Mouse (Mus musculus) midbrain, embryonic 14.5 days (tissue): ENCODE data around the gene Rnf186. TPM values are rescaled to one million over a fixed set of nuclear protein-coding genes. Genes with fewer than 3 reads are reported as not detected.
A peak's percentile ranks its signal among the peaks of the same experiment; 100 is the strongest.

Source experiments
- ATAC-seq: fragments of 200-750 bp; cut with Nextera tagmentation; 2 replicates; pipeline ENCODE4 v1.8.0; 2017; ENCODE audit warnings: moderate number of reproducible peaks, moderate library complexity; ENCODE audit not compliant: low FRiP score, low TSS enrichment
- DNase-seq: peaks from one replicate; pipeline ENCODE4 v3.0.0-alpha.2; 2015
- H3K27ac ChIP-seq: fragments of 300-500 bp; sonication (generic); replicated peaks from 2 replicates; pipeline ENCODE4 v1.5.1; 2014; ENCODE audit warnings: mild to moderate bottlenecking, low read depth, low read length, moderate library complexity
- H3K27me3 ChIP-seq: fragments of 300-500 bp; sonication (generic); 2 replicates; pipeline ENCODE4 v1.6.1; 2014; ENCODE audit warnings: low read length, control low read depth, mixed read lengths; ENCODE audit not compliant: control insufficient read depth, insufficient read depth
- H3K36me3 ChIP-seq: fragments of 300-500 bp; sonication (generic); 2 replicates; pipeline ENCODE4 v1.6.1; 2014; ENCODE audit warnings: low read length, control low read depth; ENCODE audit not compliant: control insufficient read depth, insufficient read depth
- H3K4me1 ChIP-seq: fragments of 300-500 bp; sonication (generic); 2 replicates; pipeline ENCODE4 v1.6.1; 2014; ENCODE audit warnings: mild to moderate bottlenecking, antibody characterized with exemption, low read length, control low read depth; ENCODE audit not compliant: control insufficient read depth, insufficient read depth
- H3K4me2 ChIP-seq: fragments of 300-500 bp; sonication (generic); 2 replicates; pipeline ENCODE4 v1.6.1; 2014; ENCODE audit warnings: mild to moderate bottlenecking, low read length, moderate library complexity
- H3K4me3 ChIP-seq: fragments of 300-500 bp; sonication (generic); replicated peaks from 2 replicates; pipeline ENCODE4 v1.5.1; 2014; ENCODE audit warnings: low read depth, low read length
- H3K9ac ChIP-seq: fragments of 300-500 bp; sonication (generic); replicated peaks from 2 replicates; pipeline ENCODE4 v1.6.1; 2014; ENCODE audit warnings: mild to moderate bottlenecking, low read length, moderate library complexity
- H3K9me3 ChIP-seq: fragments of 300-500 bp; sonication (generic); 2 replicates; pipeline ENCODE4 v1.6.1; 2016; ENCODE audit warnings: low read length, control low read depth, mixed read lengths; ENCODE audit not compliant: control insufficient read depth
- WGBS: fragments of 180-500 bp; shearing (Covaris S2); extraction: QIAGEN DNeasy Blood & Tissue Kit; methylation state at CpG from one replicate; pipeline ENCODE4 v1.1.7; 2014; 5-methylcytosine and 5-hydroxymethylcytosine counted together
- polyA plus RNA-seq: library from polyadenylated mRNA; unstranded; fragments of >200 nt; fragmentation: Nextera tagmentation; extraction: Ambion mirVana; gene quantifications from 2 replicates; pipeline ENCODE4 v1.2.1, GENCODE M21; 2014

The Rnf186 gene
- polyA plus RNA-seq, 1 experiment from 2014 or later, result not detected

GRCm38 (mm10) chr4:138996410-138996809 is 29.5 kb downstream of the Rnf186 start:
- 76% methylated on average over 5 of the region's 5 CpGs for WGBS
- no peaks in the 10 kb centered on the region for H3K36me3 ChIP-seq
- no peaks in the 10 kb centered on the region for H3K27me3 ChIP-seq
- no peak overlapping the region for H3K4me3 ChIP-seq
- no peak overlapping the region for H3K9ac ChIP-seq
- DNase-seq (no peak), ATAC-seq (no peak)
- no peaks in the 10 kb centered on the region for H3K9me3 ChIP-seq
- H3K27ac ChIP-seq, result no peak overlapping the region
- no peak overlapping the region for H3K4me2 ChIP-seq
- no peaks in the 10 kb centered on the region for H3K4me1 ChIP-seq

GRCm38 (mm10) chr4:138997121-138997520 is 30.2 kb downstream of the Rnf186 start:
- 85% methylated on average over 4 of the region's 4 CpGs for WGBS
- Histone ChIP-seq H3K27ac (no peak overlapping the region), H3K4me2 (no peak overlapping the region), H3K9me3 (no peaks in the 10 kb centered on the region), H3K4me3 (no peak overlapping the region), H3K9ac (no peak overlapping the region), H3K36me3 (no peaks in the 10 kb centered on the region), H3K4me1 (no peaks in the 10 kb centered on the region), H3K27me3 (no peaks in the 10 kb centered on the region)
- DNase-seq, result no peak
- no peak for ATAC-seq

GRCm38 (mm10) chr4:138998611-138999010 is 31.7 kb downstream of the Rnf186 start:
- Histone ChIP-seq H3K36me3 (no peaks in the 10 kb centered on the region), H3K4me1 (no peaks in the 10 kb centered on the region), H3K4me3 (no peak overlapping the region), H3K9ac (no peak overlapping the region), H3K9me3 (no peaks in the 10 kb centered on the region), H3K4me2 (no peak overlapping the region), H3K27me3 (no peaks in the 10 kb centered on the region), H3K27ac (no peak overlapping the region)
- ATAC-seq, result no peak
- WGBS, result 89% methylated on average over 11 of the region's 11 CpGs
- no peak for DNase-seq

GRCm38 (mm10) chr4:139001026-139001425 is 34.1 kb downstream of the Rnf186 start:
- H3K9me3 ChIP-seq, result no peaks in the 10 kb centered on the region
- no peaks in the 10 kb centered on the region for H3K27me3 ChIP-seq
- H3K9ac ChIP-seq, result no peak overlapping the region
- DNase-seq (no peak), ATAC-seq (no peak)
- H3K4me2 ChIP-seq, result no peak overlapping the region
- WGBS, result 53% methylated on average over 2 of the region's 2 CpGs
- no peak overlapping the region for H3K27ac ChIP-seq
- H3K4me3 ChIP-seq, result no peak overlapping the region
- H3K36me3 ChIP-seq, result no peaks in the 10 kb centered on the region
- H3K4me1 ChIP-seq, result no peaks in the 10 kb centered on the region

- Histone ChIP-seq H3K27me3 (no peaks in the 10 kb centered on the region), H3K36me3 (no peaks in the 10 kb centered on the region), H3K9ac (no peak overlapping the region), H3K9me3 (no peaks in the 10 kb centered on the region), H3K27ac (no peak overlapping the region), H3K4me3 (no peak overlapping the region), H3K4me2 (no peak overlapping the region), H3K4me1 (no peaks in the 10 kb centered on the region)
- DNase-seq (peak; percentile 17), ATAC-seq (no peak)
- 30% methylated on average over 6 of the region's 6 CpGs for WGBS
These were observed 34.5 kb downstream of the Rnf186 start for GRCm38 (mm10) chr4:139001433-139001832.

GRCm38 (mm10) chr4:139004067-139004466 is 37.2 kb downstream of the Rnf186 start:
- no peak overlapping the region for H3K4me3 ChIP-seq
- no peak overlapping the region for H3K4me2 ChIP-seq
- no peak overlapping the region for H3K27ac ChIP-seq
- no peak overlapping the region for H3K9ac ChIP-seq
- 69% methylated on average over 8 of the region's 8 CpGs for WGBS
- H3K9me3 ChIP-seq, result no peaks in the 10 kb centered on the region
- no peaks in the 10 kb centered on the region for H3K36me3 ChIP-seq
- DNase-seq (no peak), ATAC-seq (no peak)
- H3K27me3 ChIP-seq, result no peaks in the 10 kb centered on the region
- no peaks in the 10 kb centered on the region for H3K4me1 ChIP-seq

- DNase-seq (no peak), ATAC-seq (no peak)
- Histone ChIP-seq H3K36me3 (no peaks in the 10 kb centered on the region), H3K4me1 (no peaks in the 10 kb centered on the region), H3K4me2 (no peak overlapping the region), H3K27me3 (no peaks in the 10 kb centered on the region), H3K4me3 (no peak overlapping the region), H3K9me3 (no peaks in the 10 kb centered on the region), H3K9ac (no peak overlapping the region), H3K27ac (no peak overlapping the region)
- WGBS, result 54% methylated on average over 6 of the region's 6 CpGs
These were observed 38.3 kb downstream of the Rnf186 start for GRCm38 (mm10) chr4:139005214-139005613.

GRCm38 (mm10) chr4:139007353-139007752 is 40.4 kb downstream of the Rnf186 start:
- Histone ChIP-seq H3K9me3 (no peaks in the 10 kb centered on the region), H3K27ac (no peak overlapping the region), H3K36me3 (no peaks in the 10 kb centered on the region), H3K4me3 (no peak overlapping the region), H3K27me3 (no peaks in the 10 kb centered on the region), H3K4me2 (no peak overlapping the region), H3K4me1 (no peaks in the 10 kb centered on the region), H3K9ac (no peak overlapping the region)
- no peak for ATAC-seq
- WGBS, result 84% methylated on average over 3 of the region's 3 CpGs
- no peak for DNase-seq

- WGBS, result 65% methylated on average over 6 of the region's 6 CpGs
- Histone ChIP-seq H3K27me3 (no peaks in the 10 kb centered on the region), H3K27ac (no peak overlapping the region), H3K4me2 (no peak overlapping the region), H3K4me1 (no peaks in the 10 kb centered on the region), H3K4me3 (no peak overlapping the region), H3K9ac (no peak overlapping the region), H3K9me3 (no peaks in the 10 kb centered on the region), H3K36me3 (no peaks in the 10 kb centered on the region)
- ATAC-seq (no peak), DNase-seq (no peak)
These were observed 41.1 kb downstream of the Rnf186 start for GRCm38 (mm10) chr4:139007981-139008536.
